Mouse (Mus musculus) ES-E14 (cell line): ENCODE measurements at regions not wholly inside any gene's neighbourhood (a gene's known extent, or its start where the extent isn't known, plus 50 kb on each side); places are given as distances from the start of the nearest gene placed in this dataset.

Experiments
- DNase-seq: peaks from one replicate; pipeline ENCODE4 v3.0.0-alpha.2; 2013; ENCODE audit warnings: low read depth, low spot score
- H3K27ac ChIP-seq: 2 replicates; pipeline ENCODE4 v1.5.1; 2012; ENCODE audit warnings: low read depth, mild to moderate bottlenecking, low read length, moderate library complexity, mixed read lengths; ENCODE audit not compliant: poor library complexity, insufficient read depth, severe bottlenecking
- H3K36me3 ChIP-seq: 2 replicates; pipeline ENCODE4 v1.6.1; 2012; ENCODE audit warnings: mild to moderate bottlenecking, low read length, moderate library complexity, mixed read lengths; ENCODE audit not compliant: control insufficient read depth, poor library complexity, insufficient read depth, severe bottlenecking
- H3K4me1 ChIP-seq, 2 experiments: fragments of 150-350 bp in 1 of 2; sonication (generic) in 1 of 2; 2 replicates each; pipeline ENCODE4 v1.6.1; 2012; ENCODE audit warnings: low read length in 2 of 2, mild to moderate bottlenecking in 1 of 2, mixed read lengths in 1 of 2; ENCODE audit not compliant: control insufficient read depth in 2 of 2, insufficient read depth in 2 of 2, poor library complexity in 1 of 2
- H3K4me3 ChIP-seq, 2 experiments: fragments of 150-350 bp in 1 of 2; sonication (generic) in 1 of 2; 2 replicates each; pipeline ENCODE4 v1.5.1; 2012; ENCODE audit warnings: low read length in 2 of 2, low read depth in 1 of 2, mild to moderate bottlenecking in 1 of 2, mixed read lengths in 1 of 2; ENCODE audit not compliant: insufficient read depth in 1 of 2, poor library complexity in 1 of 2, severe bottlenecking in 1 of 2
- H3K9ac ChIP-seq: 2 replicates; pipeline ENCODE4 v1.6.1; 2012; ENCODE audit warnings: low read depth, mild to moderate bottlenecking, low read length, mixed read lengths; ENCODE audit not compliant: poor library complexity, insufficient read depth, severe bottlenecking
- H3K9me3 ChIP-seq: fragments of 150-350 bp; sonication (generic); 2 replicates; pipeline ENCODE4 v1.6.1; 2012; ENCODE audit warnings: low read depth, mild to moderate bottlenecking, low read length; ENCODE audit not compliant: control insufficient read depth, insufficient read depth
- CHD2 ChIP-seq: IDR thresholded peaks from 2 replicates; pipeline ENCODE4 v1.6.1; 2014; ENCODE audit warnings: mild to moderate bottlenecking, low read depth, low read length, inconsistent platforms
- HCFC1 ChIP-seq: IDR thresholded peaks from 2 replicates; pipeline ENCODE4 v1.6.1; 2012; ENCODE audit warnings: low read length, inconsistent platforms, borderline replicate concordance; ENCODE audit not compliant: insufficient read depth
- MAFK ChIP-seq: IDR thresholded peaks from 2 replicates; pipeline ENCODE4 v1.6.1; 2014; ENCODE audit warnings: mild to moderate bottlenecking, low read depth, low read length, inconsistent platforms; ENCODE audit not compliant: insufficient read depth
- ZC3H11A ChIP-seq: IDR thresholded peaks from 2 replicates; pipeline ENCODE4 v1.6.1; 2012; ENCODE audit warnings: low read depth, mild to moderate bottlenecking, inconsistent platforms, low read length, borderline replicate concordance
- ZNF384 ChIP-seq: IDR thresholded peaks from 2 replicates; pipeline ENCODE4 v1.6.1; 2012; ENCODE audit warnings: low read depth, low read length, inconsistent platforms
- in situ Hi-C, 2 experiments: fragments of 600-800 bp; cut with MboI; formaldehyde crosslinking; loops; one replicate each; pipeline ENCODE4 v1.15.1; 2025; ENCODE audit warnings: low sequenced_read_pairs in 2 of 2, inconsistent platforms in 1 of 2; ENCODE audit not compliant: unreplicated experiment in 2 of 2

- no peaks in the 10 kb centered on the region for H3K4me1 ChIP-seq
- no peak overlapping the region for H3K9ac ChIP-seq
- H3K27ac ChIP-seq, result no peak overlapping the region
- DNase-seq, result no peak
- H3K36me3 ChIP-seq, result no peaks in the 10 kb centered on the region
- H3K9me3 ChIP-seq, result no peaks in the 10 kb centered on the region
- in situ Hi-C loops, result no loop called here
- H3K4me3 ChIP-seq, result no peak overlapping the region
- no peak for TF ChIP-seq MAFK
- TF ChIP-seq HCFC1, result no peak
- TF ChIP-seq ZC3H11A, result no peak
- TF ChIP-seq ZNF384, result no peak
- TF ChIP-seq CHD2, result no peak
Observed at GRCm38 (mm10) chr9:27685325-27685724, 105.2 kb upstream of the Opcml start.

DNA sequence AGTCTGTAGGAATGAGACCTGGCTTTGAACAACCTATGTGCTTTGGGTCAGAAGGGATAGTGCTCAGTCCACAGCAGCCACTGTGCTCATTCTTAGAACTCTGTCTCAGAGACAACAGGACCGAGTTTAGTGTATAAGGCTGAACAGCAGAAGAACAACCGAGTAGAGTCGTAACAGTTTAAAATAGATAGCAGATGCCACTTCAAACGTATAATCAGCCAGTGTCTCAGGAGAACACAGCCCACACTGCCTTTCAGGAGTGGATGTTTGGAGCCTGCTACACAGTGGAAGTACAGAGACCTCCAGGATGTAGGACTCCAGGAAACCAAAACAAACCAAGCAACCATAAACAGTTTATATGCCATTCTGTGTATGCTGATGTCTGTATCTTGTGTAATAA lies 99.0 kb upstream of the Opcml start:
- no peak overlapping the region for H3K4me3 ChIP-seq
- H3K36me3 ChIP-seq, result no peaks in the 10 kb centered on the region
- TF ChIP-seq ZC3H11A, result no peak
- no peak for TF ChIP-seq CHD2
- no peak for TF ChIP-seq ZNF384
- TF ChIP-seq MAFK, result no peak
- TF ChIP-seq HCFC1, result no peak
- no peak for DNase-seq
- H3K9ac ChIP-seq, result no peak overlapping the region
- H3K9me3 ChIP-seq, result no peaks in the 10 kb centered on the region
- in situ Hi-C loops, result no loop called here
- H3K27ac ChIP-seq, result no peak overlapping the region
- no peaks in the 10 kb centered on the region for H3K4me1 ChIP-seq

DNA sequence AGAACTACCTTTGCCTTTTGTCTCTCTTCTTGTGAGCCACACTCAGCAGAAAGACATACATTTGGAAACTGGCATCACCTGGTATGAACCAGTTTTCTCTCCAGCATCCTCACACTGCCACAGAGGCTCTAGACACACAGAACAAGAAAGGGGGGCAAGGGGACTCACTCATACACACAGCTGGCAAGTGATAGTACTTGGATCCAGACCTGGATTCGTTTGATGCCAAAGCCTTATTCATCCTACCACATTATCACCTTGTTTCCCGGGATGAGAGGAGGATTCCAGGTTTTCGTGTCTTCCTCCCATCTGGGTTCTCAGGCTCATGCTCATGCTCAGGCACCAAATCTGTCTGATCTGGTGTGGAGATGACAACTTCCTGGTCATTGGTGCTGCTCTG lies 97.8 kb upstream of the Opcml start:
- no peak overlapping the region for H3K9ac ChIP-seq
- no peak for TF ChIP-seq ZC3H11A
- TF ChIP-seq ZNF384, result no peak
- TF ChIP-seq HCFC1, result no peak
- in situ Hi-C loops, result no loop called here
- H3K4me3 ChIP-seq, result no peak overlapping the region
- no peaks in the 10 kb centered on the region for H3K36me3 ChIP-seq
- no peak overlapping the region for H3K27ac ChIP-seq
- no peaks in the 10 kb centered on the region for H3K9me3 ChIP-seq
- no peaks in the 10 kb centered on the region for H3K4me1 ChIP-seq
- no peak for DNase-seq

- Histone ChIP-seq H3K4me1 (no peaks in the 10 kb centered on the region), H3K9me3 (no peaks in the 10 kb centered on the region), H3K27ac (no peak overlapping the region), H3K9ac (no peak overlapping the region), H3K36me3 (no peaks in the 10 kb centered on the region), H3K4me3 (no peak overlapping the region)
- DNase-seq, result no peak
- TF ChIP-seq ZC3H11A, result no peak
- no peak for TF ChIP-seq HCFC1
- no peak for TF ChIP-seq MAFK
- TF ChIP-seq CHD2, result no peak
- TF ChIP-seq ZNF384, result no peak
- in situ Hi-C loops, result no loop called here
Observed at GRCm38 (mm10) chr9:27694805-27695593, 95.6 kb upstream of the Opcml start.

- Histone ChIP-seq H3K9ac (no peak overlapping the region), H3K27ac (no peak overlapping the region), H3K36me3 (no peaks in the 10 kb centered on the region), H3K4me3 (no peak overlapping the region), H3K9me3 (no peaks in the 10 kb centered on the region), H3K4me1 (no peaks in the 10 kb centered on the region)
- no peak for TF ChIP-seq CHD2
- TF ChIP-seq ZNF384, result no peak
- no peak for TF ChIP-seq ZC3H11A
- TF ChIP-seq HCFC1, result no peak
- no peak for TF ChIP-seq MAFK
- in situ Hi-C loops, result no loop called here
- no peak for DNase-seq
Observed at GRCm38 (mm10) chr9:27701559-27701958, 89.0 kb upstream of the Opcml start.
